Mouse (Mus musculus) limb, embryonic 11.5 days (tissue): Measurements from ENCODE around the gene Sema5b. TPM values are rescaled to one million over a fixed set of nuclear protein-coding genes. Genes with fewer than 3 reads are reported as not detected.

Experiments used
- ATAC-seq: fragments of 200-750 bp; cut with Nextera tagmentation; 2 replicates; pipeline ENCODE4 v1.8.0; 2017; ENCODE audit warnings: low read depth; ENCODE audit not compliant: insufficient number of reproducible peaks, low FRiP score, low TSS enrichment
- DNase-seq: peaks from one replicate; pipeline ENCODE4 v3.0.0-alpha.2; 2015; ENCODE audit warnings: low spot score
- H3K27ac ChIP-seq: fragments of 300-500 bp; sonication (generic); replicated peaks from 2 replicates; pipeline ENCODE4 v1.5.1; 2014; ENCODE audit warnings: low read depth, mild to moderate bottlenecking, low read length
- H3K27me3 ChIP-seq: fragments of 300-500 bp; sonication (generic); 2 replicates; pipeline ENCODE4 v1.6.1; 2014; ENCODE audit warnings: mild to moderate bottlenecking, low read length, mixed read lengths; ENCODE audit not compliant: control insufficient read depth, insufficient read depth
- H3K36me3 ChIP-seq: fragments of 300-500 bp; sonication (generic); 2 replicates; pipeline ENCODE4 v1.6.1; 2014; ENCODE audit warnings: mild to moderate bottlenecking, low read length, moderate library complexity, mixed read lengths; ENCODE audit not compliant: control insufficient read depth, insufficient read depth
- H3K4me1 ChIP-seq: fragments of 300-500 bp; sonication (generic); 2 replicates; pipeline ENCODE4 v1.6.1; 2014; ENCODE audit warnings: low read length, mixed read lengths; ENCODE audit not compliant: control insufficient read depth, insufficient read depth
- H3K4me2 ChIP-seq: fragments of 300-500 bp; sonication (generic); 2 replicates; pipeline ENCODE4 v1.6.1; 2014; ENCODE audit warnings: low read depth, mild to moderate bottlenecking, moderate library complexity; ENCODE audit not compliant: severe bottlenecking
- H3K4me3 ChIP-seq: fragments of 300-500 bp; sonication (generic); 2 replicates; pipeline ENCODE4 v1.5.1; 2014; ENCODE audit warnings: low read depth, low read length
- H3K9ac ChIP-seq: fragments of 300-500 bp; sonication (generic); 2 replicates; pipeline ENCODE4 v1.6.1; 2014; ENCODE audit warnings: mild to moderate bottlenecking, low read length
- H3K9me3 ChIP-seq: fragments of 300-500 bp; sonication (generic); 2 replicates; pipeline ENCODE4 v1.6.1; 2016; ENCODE audit warnings: low read length; ENCODE audit not compliant: control insufficient read depth
- WGBS: fragments of 180-500 bp; shearing (Covaris S2); extraction: QIAGEN DNeasy Blood & Tissue Kit; methylation state at CpG from one replicate; pipeline ENCODE4 v1.1.7; 2014; 5-methylcytosine and 5-hydroxymethylcytosine counted together
- polyA plus RNA-seq: library from polyadenylated mRNA; unstranded; fragments of >200 nt; fragmentation: Nextera tagmentation; extraction: Ambion mirVana; gene quantifications from 2 replicates; pipeline ENCODE4 v1.2.1, GENCODE M21; 2014

Gene Sema5b
- polyA plus RNA-seq, 1 experiment from 2014 or later, result 2.6 TPM

DNA sequence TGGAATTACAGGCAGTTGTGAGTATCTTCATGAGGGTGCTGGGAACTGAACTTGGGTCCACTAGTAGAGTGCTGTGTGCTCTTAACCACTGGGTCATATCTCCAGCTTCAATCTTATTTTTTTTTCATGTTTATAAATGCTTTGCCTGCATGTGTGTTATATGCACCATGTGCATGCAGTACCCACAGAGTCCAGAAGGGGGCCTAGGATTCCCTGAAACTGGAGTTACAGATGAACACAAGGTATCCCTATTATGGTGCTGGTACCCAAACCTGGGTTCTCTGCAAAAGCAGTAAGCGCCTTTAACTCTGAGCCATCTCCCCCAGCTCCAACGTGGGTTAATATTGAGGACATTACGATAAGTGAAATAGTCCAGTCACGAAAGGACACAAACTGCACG lies 52.5 kb downstream of the Sema5b start:
- Histone ChIP-seq H3K4me3 (no peak overlapping the region), H3K9ac (no peak overlapping the region), H3K27ac (no peak overlapping the region), H3K36me3 (no peaks in the 10 kb centered on the region), H3K9me3 (no peaks in the 10 kb centered on the region), H3K27me3 (no peaks in the 10 kb centered on the region), H3K4me1 (peaks cover 33% of the 10 kb centered on the region), H3K4me2 (no peak overlapping the region)
- no peak for ATAC-seq
- no peak for DNase-seq
- 98% methylated on average over 5 of the region's 5 CpGs for WGBS

GRCm38 (mm10) chr16:35596241-35596640 lies 55.3 kb downstream of the Sema5b start:
- Histone ChIP-seq H3K4me2 (no peak overlapping the region), H3K36me3 (no peaks in the 10 kb centered on the region), H3K4me1 (peaks cover 25% of the 10 kb centered on the region), H3K4me3 (no peak overlapping the region), H3K27ac (no peak overlapping the region), H3K9ac (no peak overlapping the region), H3K27me3 (no peaks in the 10 kb centered on the region), H3K9me3 (no peaks in the 10 kb centered on the region)
- no peak for ATAC-seq
- WGBS, result 63% methylated on average over 6 of the region's 6 CpGs
- DNase-seq, result no peak

DNA sequence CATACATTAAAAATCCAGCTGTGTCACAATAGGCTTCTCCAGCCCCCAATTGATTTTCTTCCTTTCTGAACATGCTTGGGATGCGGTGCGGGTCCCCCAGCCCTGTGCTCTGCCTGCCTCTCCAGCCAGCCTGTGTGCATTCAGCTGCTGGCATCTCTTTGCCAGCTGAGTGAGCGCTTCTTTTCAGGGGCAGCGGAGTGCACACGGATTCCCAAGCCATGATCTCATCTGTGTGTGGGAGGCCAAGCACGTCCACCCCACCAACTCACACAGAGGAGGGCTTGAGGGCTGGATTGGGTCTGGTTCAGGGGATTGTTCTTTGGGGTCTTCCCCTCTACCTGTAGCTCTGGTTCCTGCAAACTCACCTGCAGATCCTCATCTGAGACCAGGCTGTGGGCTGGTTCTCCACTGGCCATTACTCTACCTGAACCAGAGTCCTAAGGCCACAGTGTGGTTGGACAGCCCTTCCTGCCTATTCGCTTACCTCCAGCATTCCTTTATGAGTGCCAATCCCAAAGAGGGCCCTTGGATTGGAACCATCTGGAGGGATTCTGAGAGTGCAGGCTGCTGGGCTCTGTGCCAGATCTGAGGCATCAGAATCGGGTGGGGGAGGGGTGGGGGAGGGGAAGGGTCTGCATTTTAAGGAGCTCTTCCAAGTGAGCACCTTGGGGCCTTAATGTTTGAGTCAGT lies 55.9 kb downstream of the Sema5b start:
- DNase-seq (peak; percentile 67), ATAC-seq (peak; percentile 73; the same call in 1 of the 2 replicates)
- Histone ChIP-seq H3K4me1 (peaks cover 22% of the 10 kb centered on the region), H3K27ac (peak overlapping the region; percentile 52; the same call in 1 of the 2 replicates), H3K4me3 (no peak overlapping the region), H3K36me3 (no peaks in the 10 kb centered on the region), H3K27me3 (no peaks in the 10 kb centered on the region), H3K9ac (no peak overlapping the region), H3K4me2 (no peak overlapping the region), H3K9me3 (no peaks in the 10 kb centered on the region)
- WGBS, result 47% methylated on average over 8 of the region's 8 CpGs

GRCm38 (mm10) chr16:35597991-35598390 lies 57.0 kb downstream of the Sema5b start:
- no peak overlapping the region for H3K27ac ChIP-seq
- no peaks in the 10 kb centered on the region for H3K36me3 ChIP-seq
- H3K4me2 ChIP-seq, result no peak overlapping the region
- 8% methylated on average over 6 of the region's 6 CpGs for WGBS
- DNase-seq (no peak), ATAC-seq (no peak)
- no peak overlapping the region for H3K4me3 ChIP-seq
- H3K27me3 ChIP-seq, result no peaks in the 10 kb centered on the region
- H3K9ac ChIP-seq, result no peak overlapping the region
- no peaks in the 10 kb centered on the region for H3K9me3 ChIP-seq
- H3K4me1 ChIP-seq, result peaks cover 14% of the 10 kb centered on the region

DNA sequence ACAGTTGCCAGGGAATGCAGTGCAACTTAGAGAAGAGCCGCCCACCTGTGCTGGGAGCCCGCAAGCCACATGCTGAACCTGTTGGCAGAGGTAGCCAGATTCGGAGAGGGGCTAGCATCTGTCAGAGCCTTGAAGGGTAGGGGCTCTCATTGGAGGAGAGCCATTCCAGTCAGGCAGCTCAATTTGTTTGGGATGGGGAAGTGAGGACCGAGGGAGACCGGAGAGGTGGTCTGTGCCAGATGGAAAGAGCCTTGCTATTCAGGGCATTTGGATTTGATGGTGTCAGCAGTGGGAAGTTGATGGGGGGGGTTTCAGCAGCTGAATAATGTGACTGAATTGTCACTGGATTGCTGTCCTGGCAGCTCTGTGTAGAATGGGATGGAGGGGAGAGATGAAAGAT lies 57.9 kb downstream of the Sema5b start:
- no peak overlapping the region for H3K9ac ChIP-seq
- no peak overlapping the region for H3K27ac ChIP-seq
- H3K36me3 ChIP-seq, result no peaks in the 10 kb centered on the region
- H3K27me3 ChIP-seq, result no peaks in the 10 kb centered on the region
- WGBS, result 58% methylated on average over 5 of the region's 5 CpGs
- H3K4me3 ChIP-seq, result no peak overlapping the region
- ATAC-seq (no peak), DNase-seq (no peak)
- no peak overlapping the region for H3K4me2 ChIP-seq
- no peaks in the 10 kb centered on the region for H3K9me3 ChIP-seq
- peaks cover 14% of the 10 kb centered on the region for H3K4me1 ChIP-seq

DNA sequence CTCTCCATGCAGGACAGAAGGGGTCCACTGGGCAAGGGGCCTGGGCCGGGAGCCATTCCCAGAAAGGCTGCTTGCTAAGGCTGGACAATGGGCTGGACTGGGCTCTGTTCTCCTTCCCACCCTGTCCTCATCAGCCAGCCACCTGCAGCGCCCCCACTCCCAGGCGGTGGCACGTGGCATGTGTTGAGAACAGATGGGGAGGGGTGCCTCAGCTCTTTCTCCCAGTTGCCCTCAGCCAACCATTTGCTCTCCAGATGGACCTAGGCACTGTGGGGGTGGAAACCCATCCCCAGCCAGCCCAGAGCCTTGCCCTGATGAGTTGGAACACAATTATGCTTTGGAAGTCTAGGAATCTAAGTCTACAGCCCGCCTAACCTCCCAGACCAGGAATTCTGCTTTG lies 59.3 kb downstream of the Sema5b start:
- Histone ChIP-seq H3K4me3 (no peak overlapping the region), H3K27me3 (no peaks in the 10 kb centered on the region), H3K4me1 (peaks cover 14% of the 10 kb centered on the region), H3K9me3 (no peaks in the 10 kb centered on the region), H3K9ac (no peak overlapping the region), H3K4me2 (no peak overlapping the region), H3K36me3 (no peaks in the 10 kb centered on the region), H3K27ac (no peak overlapping the region)
- DNase-seq (no peak), ATAC-seq (no peak)
- WGBS, result 69% methylated on average over 5 of the region's 5 CpGs

DNA sequence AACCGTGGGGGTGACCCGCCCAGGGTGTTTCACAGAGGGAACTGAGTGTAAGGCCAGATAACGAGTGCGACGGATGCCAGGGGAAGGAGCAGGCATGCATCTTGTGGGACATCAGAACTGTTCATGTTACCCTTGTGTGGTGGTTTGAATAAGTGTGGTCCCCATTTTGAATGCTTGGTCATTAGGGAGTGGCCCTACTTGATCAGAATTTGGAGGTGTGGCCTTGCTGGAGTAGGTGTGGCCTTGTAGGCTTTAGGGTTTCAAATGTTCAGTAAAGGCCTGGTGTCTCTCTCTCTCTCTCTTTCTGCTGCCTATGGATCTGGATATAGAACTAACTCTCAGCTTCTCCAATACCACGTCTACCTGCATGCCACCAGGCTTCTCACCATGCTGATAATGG lies 60.5 kb downstream of the Sema5b start:
- Histone ChIP-seq H3K9ac (no peak overlapping the region), H3K27me3 (no peaks in the 10 kb centered on the region), H3K4me2 (no peak overlapping the region), H3K9me3 (no peaks in the 10 kb centered on the region), H3K4me1 (peaks cover 11% of the 10 kb centered on the region), H3K27ac (no peak overlapping the region), H3K36me3 (no peaks in the 10 kb centered on the region), H3K4me3 (no peak overlapping the region)
- DNase-seq, result no peak
- no peak for ATAC-seq
- WGBS, result 89% methylated on average over 6 of the region's 6 CpGs

DNA sequence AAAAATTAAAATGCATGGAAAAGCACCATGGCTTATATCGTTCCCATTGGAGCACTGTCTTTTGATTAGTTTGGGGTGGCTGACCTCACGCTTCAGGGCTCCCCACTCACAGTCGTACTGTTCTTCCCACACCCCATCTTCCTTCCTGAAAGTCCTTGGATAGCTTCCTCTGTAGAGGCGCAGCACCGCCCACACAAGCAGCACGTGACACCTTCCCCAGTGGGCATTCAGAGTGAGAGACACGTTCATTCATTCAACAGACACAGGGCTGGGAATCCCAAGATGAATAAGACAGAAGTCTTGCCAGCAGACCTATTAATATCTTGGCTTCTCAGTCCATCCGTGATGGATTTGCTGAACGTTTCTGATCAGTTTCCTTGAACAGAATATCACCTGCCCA lies 61.6 kb downstream of the Sema5b start:
- Histone ChIP-seq H3K9me3 (no peaks in the 10 kb centered on the region), H3K27me3 (no peaks in the 10 kb centered on the region), H3K27ac (no peak overlapping the region), H3K36me3 (no peaks in the 10 kb centered on the region), H3K4me1 (peaks cover under 1% of the 10 kb centered on the region; the same call in 1 of the 2 replicates), H3K4me3 (no peak overlapping the region), H3K4me2 (no peak overlapping the region), H3K9ac (no peak overlapping the region)
- WGBS, result 82% methylated on average over 9 of the region's 9 CpGs
- ATAC-seq, result no peak
- no peak for DNase-seq
